Mouse (Mus musculus) left cerebral cortex, postnatal 10 days (tissue): ENCODE data around the gene Spdye4b. TPM values are rescaled to one million over a fixed set of nuclear protein-coding genes. Genes with fewer than 3 reads are reported as not detected.
A peak's percentile ranks its signal among the peaks of the same experiment; 100 is the strongest.

ENCODE experiments used
- DNase-seq, 2 experiments: peaks; one replicate each; pipeline ENCODE4 v3.0.0; 2021 to 2022; ENCODE audit warnings: low spot score in 2 of 2, mixed read lengths in 1 of 2; ENCODE audit errors: extremely low spot score in 1 of 2
- intact Hi-C: fragments of 180-260 bp; cut with DNase I; formaldehyde crosslinking; loops from one replicate; pipeline ENCODE4 v1.15.1; 2025
- microRNA-seq: library from miRNA; unstranded; fragments of <30 nt; microRNA quantifications from one replicate; pipeline ENCODE4 v1.2.0, GENCODE M21; 2022
- total RNA-seq, 2 experiments: library from RNA; stranded (reverse); gene quantifications; 2 replicates each; pipeline ENCODE4 v1.2.3; 2021

Spdye4b gene
- total RNA-seq, 2 experiments from 2014 or later, result not detected

DNA sequence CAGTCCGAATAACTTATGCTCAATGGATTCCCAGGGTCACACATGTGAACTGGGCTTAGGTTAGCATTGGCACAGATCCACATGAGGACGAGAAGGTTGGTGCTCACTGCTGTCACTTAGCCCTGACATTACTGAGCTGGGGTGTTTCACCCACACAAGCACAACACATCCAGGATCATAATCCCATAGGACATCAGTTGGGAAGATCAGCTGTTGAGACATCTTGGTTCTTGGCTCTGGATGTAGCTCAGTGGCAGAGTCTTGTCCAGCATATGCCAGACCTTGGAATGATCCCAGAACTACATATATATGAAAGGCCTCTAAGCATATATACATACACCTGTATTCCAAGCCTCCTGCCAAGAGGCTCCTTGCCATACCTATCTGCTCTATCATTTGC lies 14.3 kb downstream of the Spdye4b start:
- intact Hi-C loops, result no loop called here

GRCm38 (mm10) chr5:143196506-143196905 lies 15.7 kb downstream of the Spdye4b start:
- DNase-seq, result no peak
- intact Hi-C loops, result no loop called here

More for the DNA sequence above, 14.3 kb downstream of the Spdye4b start:
- no peak for DNase-seq

- no peak for DNase-seq
- intact Hi-C loops, result no loop called here
These were observed 24.2 kb downstream of the Spdye4b start for GRCm38 (mm10) chr5:143205015-143205414.

GRCm38 (mm10) chr5:143213832-143214231 lies 33.0 kb downstream of the Spdye4b start:
- intact Hi-C loops, result no loop called here
- DNase-seq, result no peak

DNA sequence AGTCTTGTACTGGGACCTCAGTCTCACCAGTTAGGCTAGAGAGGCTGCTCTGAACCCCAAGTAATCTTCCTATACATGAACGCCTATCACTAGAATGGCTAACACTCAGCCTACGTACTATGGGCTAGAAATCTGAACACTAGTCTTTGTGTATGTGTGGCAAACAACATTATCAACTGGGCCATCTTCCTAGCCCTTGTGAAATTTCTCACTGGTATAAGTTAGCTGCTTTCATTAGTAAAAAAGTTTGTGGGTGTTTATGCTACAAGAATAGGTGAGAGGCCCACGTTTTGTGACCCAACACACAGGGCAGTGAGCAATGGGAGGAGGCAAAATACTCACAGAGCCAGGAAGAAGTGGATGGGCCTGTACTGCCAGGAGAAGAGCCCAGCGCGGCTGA lies 40.2 kb downstream of the Spdye4b start:
- intact Hi-C loops, result no loop called here
- DNase-seq, result no peak

DNA sequence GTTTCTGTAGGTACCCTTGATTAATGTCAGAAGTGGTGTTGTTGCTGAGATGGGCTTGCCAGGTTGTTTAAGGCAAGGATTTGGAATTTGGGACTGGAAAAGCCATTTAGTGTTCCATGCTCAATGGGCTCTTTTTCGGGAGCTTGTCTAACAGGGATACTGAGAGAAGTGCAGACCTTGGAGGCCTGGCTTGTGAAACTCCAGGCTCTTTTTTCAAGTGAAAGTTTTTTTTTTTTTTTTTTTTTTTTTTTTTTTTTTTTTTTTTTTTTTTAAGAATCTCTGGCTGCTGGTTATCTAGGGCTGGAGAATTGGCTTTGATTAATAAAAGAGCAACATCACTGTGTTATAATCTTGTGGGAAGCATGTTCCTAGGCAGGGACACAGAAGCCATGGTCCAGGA lies 41.5 kb downstream of the Spdye4b start:
- intact Hi-C loops, result no loop called here
- no peak for DNase-seq

DNA sequence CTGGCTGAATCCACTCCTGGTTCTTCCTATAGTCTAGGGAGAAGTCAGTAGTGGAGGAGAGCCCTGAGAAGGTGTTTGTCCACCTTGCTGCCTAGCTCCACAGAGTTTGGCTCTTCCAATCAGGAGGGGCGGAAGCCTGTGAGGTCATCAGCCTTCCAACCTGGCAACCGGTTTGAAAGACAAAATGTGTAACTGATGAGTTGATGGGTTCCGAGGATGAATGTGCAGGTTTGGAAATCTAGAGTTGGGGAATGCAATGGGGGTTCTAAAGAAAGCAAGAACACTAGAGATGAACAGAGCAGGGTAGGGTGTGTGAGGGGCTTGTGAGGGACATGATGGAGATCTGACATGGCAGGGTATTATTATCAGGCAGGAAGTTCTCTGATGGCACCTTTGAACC lies 46.0 kb downstream of the Spdye4b start, which contains the start of gene Spdye4a:
Gene Spdye4a, minus strand, starts transcription at position 101 of the 400 bp plus-strand sequence.
- DNase-seq, result no peak
- intact Hi-C loops, result no loop called here

- intact Hi-C loops, result loop anchor here (2.0 to 5.0 kb wide), 2 partner anchors 54 to 72 kb away; partner anchors contain the start of genes Rbak and Spdye4b
- peak; percentile 95 to 96 for DNase-seq
These were observed 54.3 kb downstream of the Spdye4b start, which contains the start of gene Zfp12 for GRCm38 (mm10) chr5:143235028-143235693. Gene Zfp12, plus strand, starts transcription at chr5:143235163.

- intact Hi-C loops, result loop anchor here (5.0 kb wide), 1 partner anchor 71 kb away; no protein-coding TSS in a partner anchor
These were observed 55.2 kb downstream of the Spdye4b start for GRCm38 (mm10) chr5:143236036-143236435.

GRCm38 (mm10) chr5:143244926-143245325 lies 64.1 kb downstream of the Spdye4b start:
- intact Hi-C loops, result no loop called here
- no peak for DNase-seq

More at GRCm38 (mm10) chr5:143236036-143236435, 55.2 kb downstream of the Spdye4b start:
- DNase-seq, result no peak

- intact Hi-C loops, result no loop called here
- DNase-seq, result no peak
These were observed 71.2 kb downstream of the Spdye4b start for GRCm38 (mm10) chr5:143252039-143252438.

GRCm38 (mm10) chr5:143252791-143253185 lies 72.0 kb downstream of the Spdye4b start:
- intact Hi-C loops, result no loop called here

GRCm38 (mm10) chr5:143253186-143253880 lies 72.5 kb downstream of the Spdye4b start:
- no peak for DNase-seq
- intact Hi-C loops, result no loop called here

More at GRCm38 (mm10) chr5:143252791-143253185, 72.0 kb downstream of the Spdye4b start:
- DNase-seq, result no peak

GRCm38 (mm10) chr5:143253881-143254486 lies 73.2 kb downstream of the Spdye4b start:
- no peak for DNase-seq
- intact Hi-C loops, result no loop called here

Small RNA genes within 50 kb of the gene (microRNA-seq; reads per million reads assigned to microRNA genes)
- gene Gm44405, result not detected

Other genes starting within 250 kb of the Spdye4b start
- 100 to 1,000 TPM; 442 to 448 TPM for gene Fscn1, start 220.7 kb upstream of the Spdye4b start, total RNA-seq
- 10 to 100 TPM; 38.5 to 40.1 TPM for gene Rnf216, start 68.0 kb upstream of the Spdye4b start, total RNA-seq
- gene Olfr718-ps1, start 33.4 kb upstream of the Spdye4b start, total RNA-seq, result under 1 TPM; 0.14 to 0.17 TPM
- gene Rbak, start 242 bp upstream of the Spdye4b start, total RNA-seq, result 10 to 100 TPM; 16.1 to 19.9 TPM
- not detected for gene Spdye4a, start 45.9 kb downstream of the Spdye4b start, total RNA-seq
- gene Zfp12, start 54.1 kb downstream of the Spdye4b start, total RNA-seq, result 10 to 100 TPM; 21.8 to 26.6 TPM
- gene Zfp316, start 89.0 kb downstream of the Spdye4b start, total RNA-seq, result 10 to 100 TPM; 22.6 to 23.6 TPM
- 10 to 100 TPM; 11.3 to 12.5 TPM for gene Zfp853, start 112.6 kb downstream of the Spdye4b start, total RNA-seq
- gene E130309D02Rik, start 134.3 kb downstream of the Spdye4b start, total RNA-seq, result 10 to 100 TPM; 20.0 to 22.1 TPM
- 10 to 100 TPM; 42.5 to 42.8 TPM for gene Zdhhc4, start 148.2 kb downstream of the Spdye4b start, total RNA-seq
- 1 to 10 TPM; 2.0 TPM for gene Grid2ip, start 176.3 kb downstream of the Spdye4b start, total RNA-seq
- gene Kdelr2, start 222.8 kb downstream of the Spdye4b start, total RNA-seq, result 10 to 100 TPM; 47.2 to 47.9 TPM